Mouse (Mus musculus) C2C12 (cell line): ENCODE results near the gene Ell. TPM values are rescaled to one million over a fixed set of nuclear protein-coding genes. Genes with fewer than 3 reads are reported as not detected.

Experiments
- H3K27me3 ChIP-seq: one replicate; pipeline ENCODE4 v1.6.1; 2011; ENCODE audit not compliant: control insufficient read depth, insufficient read depth, insufficient read length
- H3K36me3 ChIP-seq: one replicate; pipeline ENCODE4 v1.6.1; 2011; ENCODE audit not compliant: control insufficient read depth, insufficient read depth
- H3K4me3 ChIP-seq: one replicate; pipeline ENCODE4 v1.5.1; 2011; ENCODE audit warnings: mild to moderate bottlenecking, control low read depth; ENCODE audit not compliant: poor library complexity, insufficient read depth, severe bottlenecking
- H3K79me2 ChIP-seq: one replicate; pipeline ENCODE4 v1.6.1; 2011; ENCODE audit not compliant: control insufficient read depth, insufficient read depth
- H3K79me3 ChIP-seq: one replicate; pipeline ENCODE4 v1.6.1; 2011; ENCODE audit warnings: low read depth, control low read depth
- H3ac ChIP-seq: one replicate; pipeline ENCODE3; 2011; ENCODE audit warnings: low read depth; ENCODE audit not compliant: control insufficient read depth, insufficient read length
- CEBPB ChIP-seq: IDR thresholded peaks from one replicate; pipeline ENCODE4 v1.6.1; 2011; ENCODE audit warnings: low read depth, mild to moderate bottlenecking, control low read depth, moderate library complexity
- CTCF ChIP-seq: IDR thresholded peaks from one replicate; pipeline ENCODE4 v1.5.1; 2011; ENCODE audit not compliant: control insufficient read depth, insufficient read depth, insufficient read length
- FOSL1 ChIP-seq: IDR thresholded peaks from one replicate; pipeline ENCODE4 v1.8.0; 2011; ENCODE audit warnings: mild to moderate bottlenecking, low read length; ENCODE audit not compliant: poor library complexity, insufficient read depth, severe bottlenecking
- MAX ChIP-seq: IDR thresholded peaks from one replicate; pipeline ENCODE4 v1.6.1; 2011; ENCODE audit warnings: mild to moderate bottlenecking, control low read depth
- MYOD1 ChIP-seq: IDR thresholded peaks from one replicate; pipeline ENCODE4 v1.6.1; 2011; ENCODE audit warnings: low read depth; ENCODE audit not compliant: control insufficient read depth, insufficient read length
- MYOG ChIP-seq: IDR thresholded peaks from one replicate; pipeline ENCODE4 v1.6.1; 2011; ENCODE audit not compliant: control insufficient read depth, insufficient read length; ENCODE audit errors: extremely low read depth
- USF1 ChIP-seq: IDR thresholded peaks from one replicate; pipeline ENCODE4 v1.6.1; 2011; ENCODE audit warnings: low read depth, mild to moderate bottlenecking, control low read depth, moderate library complexity
- polyA plus RNA-seq: library from polyadenylated mRNA; unstranded; fragments of >200 nt; fragmentation: generic; extraction: Trizol; gene quantifications from one replicate; pipeline ENCODE4 v1.2.1, GENCODE M21; 2012; ENCODE audit warnings: missing spikeins

The Ell gene
- polyA plus RNA-seq, 1 experiment, result 12.3 TPM

DNA sequence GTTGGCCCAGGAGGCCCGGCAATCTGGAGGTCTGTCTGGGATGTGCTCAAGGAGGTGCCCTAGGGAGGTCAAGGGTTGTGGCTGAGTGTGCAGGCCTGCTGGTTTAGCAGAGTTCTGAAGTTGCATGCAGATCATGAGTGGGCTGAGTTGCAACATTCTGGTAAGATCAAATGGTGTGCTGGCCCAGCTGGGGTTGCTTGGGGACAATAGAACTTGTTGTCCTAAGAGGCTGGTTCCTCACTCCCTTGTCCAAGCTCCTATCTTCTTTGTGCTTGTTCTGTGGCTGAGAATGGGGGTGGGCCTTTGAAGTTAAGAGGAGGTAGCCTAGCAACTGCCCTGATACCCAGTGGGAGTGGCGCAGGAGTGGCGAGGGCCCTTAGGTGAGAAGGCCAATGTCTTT, 23.5 kb downstream of the Ell start:
- Histone ChIP-seq H3K36me3 (no peaks in the 10 kb centered on the region), H3K4me3 (no peak overlapping the region), H3K79me2 (peaks cover 90% of the 10 kb centered on the region), H3K27me3 (no peaks in the 10 kb centered on the region), H3ac (no peak overlapping the region), H3K79me3 (peaks cover 34% of the 10 kb centered on the region)
- TF ChIP-seq MAX (no peak), MYOD1 (no peak), CEBPB (no peak), USF1 (no peak), FOSL1 (no peak), CTCF (no peak), MYOG (no peak)

GRCm38 (mm10) chr8:70563763-70564387, 24.6 kb downstream of the Ell start:
- no peaks in the 10 kb centered on the region for H3K27me3 ChIP-seq
- no peak overlapping the region for H3K4me3 ChIP-seq
- H3K36me3 ChIP-seq, result no peaks in the 10 kb centered on the region
- peaks cover 30% of the 10 kb centered on the region for H3K79me3 ChIP-seq
- H3K79me2 ChIP-seq, result peaks cover 90% of the 10 kb centered on the region
- TF ChIP-seq CTCF, result no peak
- no peak overlapping the region for H3ac ChIP-seq

DNA sequence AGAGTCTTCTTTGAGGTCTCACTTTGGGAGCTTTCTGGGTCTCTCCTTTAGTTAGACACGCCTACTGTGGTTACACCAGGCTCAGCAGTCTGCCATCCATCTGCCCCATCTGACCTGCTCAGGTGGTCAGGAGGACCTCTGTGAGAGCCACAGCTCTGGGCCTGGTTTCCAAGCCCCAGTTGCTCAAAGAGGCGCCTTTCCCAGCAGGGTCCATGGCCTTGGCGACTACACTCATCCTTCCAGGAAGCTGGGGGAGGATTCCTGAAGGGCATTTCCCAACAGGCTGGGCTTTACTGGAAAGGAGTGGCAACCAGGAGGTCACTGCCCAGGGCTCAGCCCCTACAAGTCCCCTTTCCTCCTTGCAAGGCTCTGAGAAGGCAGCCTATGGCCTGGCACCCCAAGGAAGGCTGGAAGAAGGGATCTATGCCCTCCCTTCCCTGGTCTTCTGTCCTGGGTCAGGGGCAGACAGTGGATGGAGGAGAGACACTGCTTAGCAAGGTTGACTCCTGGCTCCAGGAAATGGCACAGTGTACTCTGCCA, 25.5 kb downstream of the Ell start:
- no peak for TF ChIP-seq CTCF

DNA sequence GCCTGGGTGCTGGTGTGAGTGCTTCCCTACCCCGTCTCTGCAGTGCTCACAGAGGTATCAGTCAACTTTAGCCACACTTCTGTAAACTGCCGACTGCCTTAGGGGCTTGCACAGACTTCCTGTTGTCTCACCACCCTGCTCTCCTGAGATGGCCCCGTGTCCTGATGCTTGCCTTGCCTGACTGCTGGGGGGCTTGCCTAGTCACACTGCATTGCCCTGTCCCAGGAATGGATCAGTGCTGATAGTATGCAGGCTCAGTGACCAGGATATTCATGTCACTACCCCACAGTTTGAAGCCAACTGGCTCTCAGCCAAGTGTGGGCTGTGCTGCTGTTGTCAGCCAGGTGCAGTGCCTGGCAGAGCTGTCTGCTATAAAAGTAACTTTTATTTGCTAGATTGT, 26.3 kb downstream of the Ell start:
- H3K79me3 ChIP-seq, result peaks cover 33% of the 10 kb centered on the region
- no peaks in the 10 kb centered on the region for H3K27me3 ChIP-seq
- H3K79me2 ChIP-seq, result peaks cover 90% of the 10 kb centered on the region
- H3K4me3 ChIP-seq, result no peak overlapping the region
- TF ChIP-seq USF1, result no peak
- TF ChIP-seq CTCF, result no peak
- no peak for TF ChIP-seq CEBPB
- TF ChIP-seq MYOD1, result no peak
- no peak for TF ChIP-seq MAX
- no peak for TF ChIP-seq MYOG
- no peak for TF ChIP-seq FOSL1
- H3ac ChIP-seq, result no peak overlapping the region
- H3K36me3 ChIP-seq, result no peaks in the 10 kb centered on the region

More for the DNA sequence above, 25.5 kb downstream of the Ell start:
- Histone ChIP-seq H3K27me3 (no peaks in the 10 kb centered on the region), H3K79me2 (peaks cover 90% of the 10 kb centered on the region), H3ac (no peak overlapping the region), H3K4me3 (no peak overlapping the region), H3K36me3 (no peaks in the 10 kb centered on the region), H3K79me3 (peaks cover 33% of the 10 kb centered on the region)

- Histone ChIP-seq H3ac (no peak overlapping the region), H3K36me3 (peaks cover 6% of the 10 kb centered on the region), H3K79me2 (peaks cover 67% of the 10 kb centered on the region), H3K79me3 (peaks cover 20% of the 10 kb centered on the region), H3K4me3 (no peak overlapping the region), H3K27me3 (no peaks in the 10 kb centered on the region)
- TF ChIP-seq MAX, result no peak
- no peak for TF ChIP-seq MYOD1
- no peak for TF ChIP-seq MYOG
- no peak for TF ChIP-seq FOSL1
- no peak for TF ChIP-seq CEBPB
- no peak for TF ChIP-seq USF1
- TF ChIP-seq CTCF, result no peak
These were observed 31.1 kb downstream of the Ell start for GRCm38 (mm10) chr8:70570360-70570759.

DNA sequence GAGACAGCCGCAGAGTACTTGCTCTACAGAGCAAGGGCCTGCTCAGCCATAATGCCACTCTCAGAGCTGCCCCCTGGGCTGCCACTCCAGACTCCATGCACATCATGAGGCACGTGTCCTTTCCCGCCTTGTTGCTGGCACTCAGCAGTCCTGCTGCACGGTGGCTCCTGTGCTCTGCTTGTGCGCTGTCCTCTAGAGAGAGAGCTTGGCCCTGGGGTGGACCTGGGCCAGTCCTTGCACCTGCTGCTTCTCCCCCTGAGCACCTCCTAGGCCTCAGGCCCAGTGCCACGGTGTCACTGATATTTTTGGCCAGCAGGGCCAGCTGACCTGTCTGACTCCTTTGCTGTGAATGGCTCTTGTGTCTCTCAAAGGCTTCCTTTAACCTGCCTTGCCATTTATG, 31.7 kb downstream of the Ell start:
- Histone ChIP-seq H3K27me3 (no peaks in the 10 kb centered on the region), H3K79me2 (peaks cover 61% of the 10 kb centered on the region), H3K79me3 (peaks cover 18% of the 10 kb centered on the region), H3K4me3 (no peak overlapping the region), H3ac (no peak overlapping the region), H3K36me3 (peaks cover 6% of the 10 kb centered on the region)
- TF ChIP-seq MYOG, result no peak
